Mouse (Mus musculus) liver (tissue): ENCODE measurements at regions not wholly inside any gene's neighbourhood (a gene's known extent, or its start where the extent isn't known, plus 50 kb on each side); places are given as distances from the start of the nearest gene placed in this dataset.

Experiments used
- DNase-seq: peaks from one replicate; pipeline ENCODE4 v3.0.0-alpha.2; 2020; ENCODE audit warnings: mixed read lengths

DNA sequence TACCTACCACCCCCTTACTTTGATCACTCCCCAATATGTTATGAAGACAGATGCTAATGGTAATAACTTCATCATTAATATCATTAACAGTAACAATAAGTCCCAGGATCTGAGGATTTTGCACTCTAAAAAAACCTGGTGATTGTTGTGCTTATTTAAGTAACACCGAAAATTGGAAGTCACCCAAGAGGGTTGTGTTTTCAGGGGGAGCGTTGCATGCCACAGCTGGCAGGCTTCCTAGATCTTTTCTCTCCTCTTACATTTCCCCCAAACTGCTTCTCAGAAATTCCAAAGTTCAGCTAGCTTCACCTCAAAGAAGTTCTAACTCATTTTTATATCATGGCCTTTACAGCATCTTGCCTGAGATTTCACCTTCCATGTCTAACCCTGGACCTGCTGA is 444.3 kb downstream of the Gm826 start:
- no peak for DNase-seq

- no peak for DNase-seq
Observed at GRCm38 (mm10) chr2:159884773-159885459, 449.0 kb downstream of the Gm826 start.

- DNase-seq = no peak
Observed at GRCm38 (mm10) chr2:159866981-159867380, 467.0 kb downstream of the Gm826 start.

DNA sequence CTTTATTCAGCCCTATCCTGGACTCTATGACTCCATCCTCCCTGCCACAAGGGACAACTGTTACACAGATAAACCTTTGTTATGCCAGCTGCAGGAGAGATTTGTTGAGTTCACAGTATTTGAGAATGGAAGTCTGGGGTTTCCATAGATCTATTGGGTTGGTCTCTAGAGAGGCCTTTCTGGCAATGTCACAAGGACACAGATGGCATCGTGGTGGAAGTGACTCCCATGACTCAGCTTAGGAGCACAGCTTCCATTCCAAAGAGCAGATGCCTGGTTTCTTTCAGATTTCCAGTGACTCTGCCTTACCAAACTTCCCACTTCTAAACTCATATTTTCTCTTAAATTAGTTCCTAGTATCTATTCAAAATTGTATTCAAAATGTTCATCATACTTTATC is 467.6 kb downstream of the Gm826 start:
- DNase-seq = no peak

DNA sequence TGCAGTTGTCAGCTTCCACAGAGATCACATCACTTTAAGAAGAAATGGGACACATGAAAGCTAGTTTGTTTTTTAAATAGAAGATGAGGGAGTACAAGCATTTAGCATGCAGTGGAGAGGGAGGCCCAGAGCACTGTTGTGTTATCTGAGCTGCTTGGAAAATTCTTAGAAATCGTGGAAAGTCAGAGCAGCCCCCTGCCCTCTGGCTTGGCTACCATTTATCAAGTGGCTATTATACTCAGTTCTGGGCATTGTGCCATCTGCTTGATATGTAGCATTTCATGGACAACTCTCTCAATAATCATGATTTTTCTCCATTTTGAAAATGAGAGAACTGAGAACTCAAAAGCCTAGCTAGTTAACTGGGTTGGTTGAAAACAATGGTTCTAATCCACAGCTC is 470.8 kb downstream of the Gm826 start:
- no peak for DNase-seq

DNA sequence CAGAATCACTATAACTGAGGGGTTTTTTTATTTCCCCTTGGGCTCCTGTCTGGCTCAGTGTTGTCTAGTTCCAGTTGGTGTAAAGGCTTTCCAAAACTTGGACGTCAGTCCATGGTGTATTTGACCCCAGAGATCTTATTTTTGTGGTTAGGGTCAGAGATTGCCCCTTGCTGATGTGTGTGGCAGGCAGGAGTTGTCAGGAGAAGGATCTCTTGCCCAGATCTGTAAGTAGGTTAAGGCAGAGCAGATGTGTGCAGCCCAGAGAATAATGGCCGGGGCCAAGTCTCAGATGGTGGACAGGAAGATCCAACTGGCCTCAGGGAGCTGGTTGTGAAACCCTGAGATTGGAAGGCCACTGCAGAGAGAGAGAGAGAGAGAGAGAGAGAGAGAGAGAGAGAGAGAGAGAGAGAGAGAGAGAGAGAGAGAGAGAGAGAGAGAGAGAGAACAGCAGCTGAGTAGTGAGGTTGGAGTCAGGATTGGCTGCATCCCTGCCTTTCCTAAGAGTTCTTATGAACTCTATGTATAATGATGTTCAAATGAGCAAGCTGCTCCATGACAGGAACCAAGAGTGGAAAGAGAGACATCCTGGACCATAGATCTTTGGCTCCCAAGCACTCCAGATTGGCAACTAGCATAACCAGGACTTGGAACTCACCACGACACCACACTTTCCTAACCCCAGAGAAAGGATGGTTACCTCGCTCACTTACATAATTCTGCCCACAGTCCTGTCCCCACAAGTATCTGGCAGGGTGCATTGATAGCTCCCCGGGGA is 479.9 kb downstream of the Gm826 start:
- DNase-seq = no peak

DNA sequence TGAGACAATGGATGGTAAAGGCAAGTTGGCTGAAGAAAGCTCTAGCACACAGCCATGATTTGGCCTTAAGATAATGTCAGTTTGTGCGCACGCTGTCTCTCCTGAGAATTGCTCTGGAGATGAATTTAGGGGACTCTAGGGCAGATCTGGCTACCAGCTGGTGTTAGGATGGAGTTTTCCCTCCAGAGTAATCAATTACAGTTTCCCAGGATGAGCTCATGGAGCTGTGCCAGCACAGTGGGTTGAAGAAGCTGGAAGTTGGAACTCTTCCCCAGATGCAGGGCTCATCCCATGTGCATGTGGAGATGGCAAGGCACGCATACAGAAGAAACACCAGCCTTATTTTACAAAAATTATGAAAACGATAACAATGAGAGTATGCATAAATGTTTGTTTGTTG is 481.0 kb downstream of the Gm826 start:
- no peak for DNase-seq

GRCm38 (mm10) chr2:159832488-159833113 is 501.4 kb downstream of the Gm826 start:
- DNase-seq = peak; percentile 10

- no peak for DNase-seq
Observed at GRCm38 (mm10) chr2:159826417-159826816, 507.5 kb downstream of the Gm826 start.

DNA sequence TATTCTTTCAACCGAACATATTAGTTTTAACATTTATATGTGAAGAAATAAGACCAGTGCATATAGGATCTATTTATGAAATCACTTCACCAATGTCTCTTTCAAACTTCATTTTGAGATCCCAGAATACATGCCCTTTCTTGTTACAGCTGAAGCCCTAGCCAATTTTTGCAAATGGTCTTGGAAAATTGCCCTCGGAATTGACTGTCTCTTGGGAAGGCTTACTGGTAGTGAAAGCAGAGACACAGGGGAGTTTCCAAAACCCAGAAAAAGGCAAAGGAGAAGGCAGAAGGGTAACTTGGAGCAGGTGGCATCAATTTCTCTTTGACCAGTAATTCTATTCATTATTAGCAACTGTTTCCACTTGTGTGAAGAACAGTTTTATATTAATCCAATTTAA is 515.4 kb downstream of the Gm826 start:
- DNase-seq = no peak

- no peak for DNase-seq
Observed at GRCm38 (mm10) chr2:159816344-159816743, 517.6 kb downstream of the Gm826 start.
